Mouse (Mus musculus) CH12.LX (cell line): ENCODE measurements around the gene Nom1. TPM values are rescaled to one million over a fixed set of nuclear protein-coding genes. Genes with fewer than 3 reads are reported as not detected.

Experiments used
- DNase-seq: peaks from one replicate; pipeline ENCODE4 v3.0.0-alpha.2; 2013; ENCODE audit errors: extremely low read depth
- H3K27ac ChIP-seq: 2 replicates; pipeline ENCODE4 v1.5.1; 2012; ENCODE audit warnings: low read depth, mild to moderate bottlenecking, control low read depth, moderate library complexity; ENCODE audit not compliant: insufficient read depth
- H3K27me3 ChIP-seq: replicated peaks from 2 replicates; pipeline ENCODE3; 2012; ENCODE audit warnings: inconsistent platforms
- H3K36me3 ChIP-seq, 2 experiments: replicated peaks in 1 of 2; 2 replicates each; pipeline versions ENCODE3 to v1.6.1; 2012; ENCODE audit warnings: inconsistent platforms in 1 of 2, low read length in 1 of 2, mild to moderate bottlenecking in 1 of 2, mixed read lengths in 1 of 2, moderate library complexity in 1 of 2; ENCODE audit not compliant: control insufficient read depth in 1 of 2, insufficient read depth in 1 of 2
- H3K4me1 ChIP-seq, 2 experiments: 2 replicates each; pipeline ENCODE4 v1.6.1; 2012; ENCODE audit warnings: inconsistent platforms in 1 of 2, moderate library complexity in 1 of 2; ENCODE audit not compliant: insufficient read depth in 2 of 2, control insufficient read depth in 1 of 2
- H3K4me2 ChIP-seq: 2 replicates; pipeline ENCODE4 v1.6.1; 2012; ENCODE audit warnings: low read depth, mild to moderate bottlenecking, control low read depth; ENCODE audit not compliant: poor library complexity, insufficient read depth, severe bottlenecking
- H3K4me3 ChIP-seq, 3 experiments: fragments of 150-350 bp in 1 of 3; sonication (generic) in 1 of 3; replicated peaks in 1 of 3; 2 replicates each; pipeline versions ENCODE3 to v1.5.1; 2011 to 2012; ENCODE audit warnings: low read depth in 2 of 3, low read length in 2 of 3, mild to moderate bottlenecking in 2 of 3, moderate library complexity in 2 of 3, control low read depth in 1 of 3, improper control_type of control experiment in 1 of 3, inconsistent platforms in 1 of 3, mixed read lengths in 1 of 3; ENCODE audit not compliant: poor library complexity in 1 of 3
- H3K79me2 ChIP-seq: replicated peaks from 2 replicates; pipeline ENCODE4 v1.6.1; 2012; ENCODE audit warnings: mild to moderate bottlenecking, moderate library complexity; ENCODE audit not compliant: control insufficient read depth, poor library complexity, insufficient read depth, severe bottlenecking; ENCODE audit errors: extremely low read depth
- H3K9ac ChIP-seq: 2 replicates; pipeline ENCODE4 v1.6.1; 2012; ENCODE audit warnings: low read depth, mild to moderate bottlenecking, control low read depth, moderate library complexity; ENCODE audit not compliant: insufficient read depth
- H3K9me3 ChIP-seq: replicated peaks from 2 replicates; pipeline ENCODE3; 2012; ENCODE audit warnings: low read length, inconsistent platforms, mixed read lengths
- BHLHE40 ChIP-seq: IDR thresholded peaks from 2 replicates; pipeline ENCODE4 v1.6.1; 2011; ENCODE audit warnings: mild to moderate bottlenecking, low read depth, low read length, improper control_type of control experiment
- ETS1 ChIP-seq: conservative IDR thresholded peaks from 2 replicates; pipeline ENCODE4 v1.6.1; 2012; ENCODE audit warnings: low read depth, mild to moderate bottlenecking, inconsistent platforms, low read length, improper control_type of control experiment, moderate library complexity
- GABPA ChIP-seq: IDR thresholded peaks from 2 replicates; pipeline ENCODE4 v1.6.1; 2012; ENCODE audit warnings: low read depth, low read length, improper control_type of control experiment, inconsistent platforms; ENCODE audit not compliant: insufficient replicate concordance
- JUND ChIP-seq: conservative IDR thresholded peaks from 2 replicates; pipeline ENCODE4 v1.6.1; 2011; ENCODE audit warnings: low read depth, low read length, improper control_type of control experiment
- MAZ ChIP-seq: IDR thresholded peaks from 2 replicates; pipeline ENCODE4 v1.6.1; 2012; ENCODE audit warnings: low read depth, mild to moderate bottlenecking, inconsistent platforms, low read length, improper control_type of control experiment, moderate library complexity
- MEF2A ChIP-seq: IDR thresholded peaks from 2 replicates; pipeline ENCODE4 v1.6.1; 2014; ENCODE audit warnings: low read depth, mild to moderate bottlenecking, inconsistent platforms, low read length, improper control_type of control experiment, borderline replicate concordance
- NRF1 ChIP-seq: IDR thresholded peaks from 2 replicates; pipeline ENCODE4 v1.6.1; 2014; ENCODE audit warnings: low read depth, mild to moderate bottlenecking, inconsistent platforms, low read length, improper control_type of control experiment, moderate library complexity
- PAX5 ChIP-seq: IDR thresholded peaks from 2 replicates; pipeline ENCODE4 v1.6.1; 2012; ENCODE audit warnings: low read length, inconsistent platforms, mixed read lengths
- POLR2A ChIP-seq: IDR thresholded peaks from 2 replicates; pipeline ENCODE4 v1.6.1; 2011; ENCODE audit warnings: low read depth, mild to moderate bottlenecking, improper control_type of control experiment, low read length
- RCOR1 ChIP-seq: conservative IDR thresholded peaks from 2 replicates; pipeline ENCODE4 v1.6.1; 2012; ENCODE audit warnings: low read depth, mild to moderate bottlenecking, inconsistent platforms, low read length, improper control_type of control experiment
- SMC3 ChIP-seq: IDR thresholded peaks from 2 replicates; pipeline ENCODE4 v1.6.1; 2011; ENCODE audit warnings: low read depth, low read length, improper control_type of control experiment
- TBP ChIP-seq: conservative IDR thresholded peaks from 2 replicates; pipeline ENCODE4 v1.6.1; 2011; ENCODE audit warnings: low read depth, low read length, improper control_type of control experiment
- TCF12 ChIP-seq: IDR thresholded peaks from 2 replicates; pipeline ENCODE4 v1.6.1; 2014; ENCODE audit warnings: low read depth, mild to moderate bottlenecking, inconsistent platforms, low read length, improper control_type of control experiment
- UBTF ChIP-seq: IDR thresholded peaks from 2 replicates; pipeline ENCODE4 v1.6.1; 2012; ENCODE audit warnings: low read depth, mild to moderate bottlenecking, inconsistent platforms, low read length, improper control_type of control experiment, moderate library complexity
- USF1 ChIP-seq: IDR thresholded peaks from 2 replicates; pipeline ENCODE4 v1.6.1; 2014; ENCODE audit warnings: low read depth, mild to moderate bottlenecking, inconsistent platforms, low read length, improper control_type of control experiment
- ZMIZ1 ChIP-seq: IDR thresholded peaks from 2 replicates; pipeline ENCODE4 v1.6.1; 2012; ENCODE audit warnings: low read depth, mild to moderate bottlenecking, inconsistent platforms, low read length, improper control_type of control experiment
- dilution Hi-C: fragments of 300-500 bp; cut with MboI; formaldehyde crosslinking; loops from 2 replicates; pipeline ENCODE4 v1.14.3; 2020; ENCODE audit warnings: low sequenced_read_pairs; ENCODE audit not compliant: extremely low pct_unique_long_range_greater_than_20kb, extremely low pct_ligation_motif_present
- in situ Hi-C: fragments of 300-500 bp; cut with MboI; formaldehyde crosslinking; loops from 3 replicates; pipeline ENCODE4 v1.14.3; 2019; ENCODE audit warnings: low sequenced_read_pairs, low pct_ligation_motif_present, low pct_unique_long_range_greater_than_20kb, mixed read lengths
- polyA plus RNA-seq: library from polyadenylated mRNA; unstranded; fragments of >175 nt; gene quantifications from 2 replicates; pipeline ENCODE4 v1.2.1, GENCODE M21; 2012; ENCODE audit warnings: low read depth; ENCODE audit not compliant: insufficient read length
- total RNA-seq, 2 experiments: library from RNA; depleted of rRNA; stranded (reverse); fragments of 300-350 nt in 1 of 2; fragments of >200 nt in 1 of 2; gene quantifications; 2 replicates each; pipeline ENCODE4 v1.2.3; 2012 to 2014

Nom1 gene
- total and polyA plus RNA-seq, 3 experiments = 23.7 to 30.6 (median 28.6) TPM

DNA sequence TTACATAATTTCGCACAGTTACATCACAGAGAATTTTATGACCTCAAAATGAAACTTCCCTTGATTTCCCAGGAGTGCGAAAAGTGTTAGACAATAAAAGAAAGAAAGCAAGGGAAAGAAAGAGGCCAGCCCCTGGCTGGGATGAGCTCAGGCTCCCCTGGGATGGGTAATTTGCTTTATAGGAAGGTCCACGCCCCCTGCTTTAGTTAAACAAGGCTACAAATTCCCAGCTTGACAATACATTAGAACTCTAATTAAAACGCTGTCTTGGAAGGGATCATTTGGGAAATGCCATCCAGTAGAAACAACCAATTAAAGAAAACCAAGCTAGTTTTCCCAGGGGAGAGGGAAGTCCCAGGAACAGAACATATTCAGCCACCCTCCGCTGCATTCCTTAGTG lies 41.1 kb downstream of the Nom1 start:
- TF ChIP-seq SMC3 = no peak
- TF ChIP-seq MAZ = no peak
- no peak for TF ChIP-seq ZMIZ1
- TF ChIP-seq UBTF = no peak
- TF ChIP-seq BHLHE40 = no peak
- TF ChIP-seq MEF2A = no peak
- TF ChIP-seq ETS1 = no peak
- no peak for TF ChIP-seq TBP
- no peak for TF ChIP-seq PAX5
- in situ Hi-C loops = no loop called here
- Histone ChIP-seq H3K9ac (no peak overlapping the region), H3K27me3 (no peaks in the 10 kb centered on the region), H3K79me2 (no peaks in the 10 kb centered on the region), H3K4me3 (no peak overlapping the region), H3K27ac (no peak overlapping the region), H3K4me1 (peaks cover 2 to 14% of the 10 kb centered on the region in 2 experiments; a peak in 2 of 4 replicates), H3K9me3 (peaks cover 10% of the 10 kb centered on the region), H3K36me3 (no peaks in the 10 kb centered on the region), H3K4me2 (peak overlapping the region; percentile 5)
- no peak for DNase-seq
- dilution Hi-C loops = no loop called here

DNA sequence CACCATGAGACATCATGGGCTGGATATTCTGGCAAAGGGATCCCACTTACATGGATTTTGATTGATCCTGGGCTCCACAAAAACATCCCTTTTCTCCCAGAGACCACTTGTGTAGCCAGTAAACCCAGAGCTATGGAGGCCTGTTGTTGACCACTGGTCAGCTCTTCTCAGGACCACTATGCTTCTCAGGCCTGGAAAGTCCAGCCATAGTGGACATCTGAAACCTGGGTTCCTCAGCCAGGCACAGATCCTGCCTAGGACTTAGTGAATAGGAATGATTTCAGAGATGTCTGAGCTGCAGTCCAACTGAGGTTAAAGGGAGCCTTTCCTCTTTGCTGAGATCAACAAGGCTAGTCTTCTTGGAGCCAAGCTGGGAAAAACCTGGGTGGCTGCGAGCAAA lies 41.6 kb downstream of the Nom1 start:
- dilution Hi-C loops = no loop called here
- in situ Hi-C loops = no loop called here
- TF ChIP-seq MAZ (no peak), TCF12 (no peak), ZMIZ1 (no peak), JUND (no peak), RCOR1 (no peak), NRF1 (no peak), USF1 (no peak), POLR2A (no peak), SMC3 (no peak), GABPA (no peak)
- TF ChIP-seq, all 38 proteins: peak for 0

More for the DNA sequence above, 41.6 kb downstream of the Nom1 start:
- Histone ChIP-seq H3K4me2 (no peak overlapping the region), H3K36me3 (no peaks in the 10 kb centered on the region), H3K27me3 (no peaks in the 10 kb centered on the region), H3K9ac (no peak overlapping the region), H3K4me1 (peaks cover 2 to 14% of the 10 kb centered on the region in 2 experiments; a peak in 2 of 4 replicates), H3K79me2 (no peaks in the 10 kb centered on the region), H3K4me3 (no peak overlapping the region), H3K9me3 (peaks cover 10% of the 10 kb centered on the region), H3K27ac (no peak overlapping the region)
- DNase-seq = no peak
